34 mouse cellular contexts compared by ENCODE assay signal in the genomic region with DNA sequence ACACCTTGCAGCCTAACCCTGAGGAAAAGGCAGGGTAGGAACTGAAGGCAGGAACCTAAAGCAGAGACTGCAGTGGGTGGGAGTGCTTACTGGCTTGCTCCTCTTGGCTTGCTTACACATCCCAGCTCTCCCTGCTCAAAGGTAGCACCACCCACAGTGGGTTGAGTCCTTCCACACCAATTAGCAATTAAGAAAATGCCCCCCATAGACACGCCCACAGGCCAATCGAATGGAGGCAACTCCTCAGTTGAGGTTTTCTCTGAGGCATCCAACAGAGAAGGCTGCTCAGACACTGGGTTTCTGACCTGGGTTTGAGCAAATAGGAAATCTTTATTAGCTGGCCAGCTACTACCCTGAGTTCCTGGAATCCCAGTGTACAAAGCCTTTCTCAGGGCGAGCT. TPM values are rescaled to one million over a fixed set of nuclear protein-coding genes. Genes with fewer than 3 reads are reported as not detected.
DNase-seq lines count a peak whose midpoint lies in the region; ATAC-seq and TF ChIP-seq lines count a peak whose summit lies in the region.
"Had no signal": no experiment of that assay in that cellular context is flagged by ENCODE, and none has a peak within 500 bp of the region (broad histone marks: within the 10 kb centered on the region; RNA-seq: fewer than 3 reads in every experiment).

No protein-coding gene starts in this region.

- H3K9ac ChIP-seq in kidney, embryonic 15.5 days = no peak overlapping the region
- H3K9ac ChIP-seq in liver, adult 2 months (ENCODE audit: low read depth, low read length) = peak overlapping the region; percentile 74; the same call in 1 of the 2 replicates
- H3K9ac ChIP-seq in liver, embryonic 12.5 days = no peak overlapping the region
- H3K9ac ChIP-seq: embryonic facial prominence, embryonic 13.5 days; forebrain, embryonic 15.5 days; heart, embryonic 15.5 days; liver, embryonic 14.5 days; midbrain, embryonic 15.5 days; neural tube, embryonic 15.5 days had no signal

- H3K4me2 ChIP-seq in kidney, embryonic 15.5 days = no peak overlapping the region
- H3K4me2 ChIP-seq in liver, embryonic 12.5 days = no peak overlapping the region
- H3K4me2 ChIP-seq: embryonic facial prominence, embryonic 13.5 days; forebrain, embryonic 15.5 days; heart, embryonic 15.5 days; midbrain, embryonic 15.5 days; neural tube, embryonic 15.5 days had no signal

- H3K9me3 ChIP-seq in kidney, embryonic 15.5 days (replicated peaks) = no peaks in the 10 kb centered on the region
- no peaks in the 10 kb centered on the region for H3K9me3 ChIP-seq in liver, embryonic 12.5 days (replicated peaks)
- H3K9me3 ChIP-seq: embryonic facial prominence, embryonic 13.5 days; forebrain, embryonic 10.5 days; forebrain, embryonic 15.5 days; G1E; heart, embryonic 10.5 days; heart, embryonic 15.5 days; midbrain, embryonic 10.5 days; midbrain, embryonic 15.5 days; neural tube, embryonic 15.5 days had no signal

- no peak for TF ChIP-seq CTCF in liver, adult 2 months (IDR thresholded peaks at IDR 0.05; ENCODE audit: low read depth, low read length)

- no peak for ATAC-seq in kidney, embryonic 15.5 days (replicated peaks; ENCODE audit: low FRiP score)
- ATAC-seq in liver, embryonic 12.5 days = no peak
- ATAC-seq: forebrain, embryonic 15.5 days; hindbrain, embryonic 16.5 days; midbrain, embryonic 15.5 days; Patski had no signal

- H3K27ac ChIP-seq in kidney, embryonic 15.5 days = no peak overlapping the region
- peak overlapping the region; percentile 99 for H3K27ac ChIP-seq in liver, adult 2 months (replicated peaks; ENCODE audit: insufficient read depth, low read depth, low read length)
- no peak overlapping the region for H3K27ac ChIP-seq in liver, embryonic 12.5 days
- H3K27ac ChIP-seq: embryonic facial prominence, embryonic 13.5 days; forebrain, embryonic 10.5 days; forebrain, embryonic 15.5 days; heart, embryonic 10.5 days; heart, embryonic 15.5 days; liver, embryonic 14.5 days; macrophage; midbrain, embryonic 10.5 days; midbrain, embryonic 15.5 days; neural tube, embryonic 15.5 days; stomach, postnatal 0 days had no signal

- peak; percentile 36 for DNase-seq in kidney, adult 18-20 months
- peak; percentile 92 for DNase-seq in liver, adult 2 months (ENCODE audit: extremely low read depth, low read depth, low spot score)
- peak; percentile 88 for DNase-seq in ZHBTc4 (ENCODE audit: low read depth, low spot score)
- no peak for DNase-seq in left cerebral cortex, postnatal 36 days (ENCODE audit: low spot score in 2 of 2)
- no peak for DNase-seq in urinary bladder, adult 2 months (ENCODE audit: low spot score)
- DNase-seq: adrenal gland, postnatal 25 days; cerebellum, adult 11-12 months; cerebellum, adult 9-11 months; gastrocnemius, postnatal 25 days; heart, adult 11 months; left cerebral cortex, postnatal 4 days; lung, adult 2 months; lung, postnatal 10 days; retina, postnatal 1 day; right cerebral cortex, postnatal 25 days; spleen, adult 18-20 months; thymus, adult 18-20 months; thymus, postnatal 25 days had no signal

- peak; percentile 52; the same call in 1 of the 2 replicates for TF ChIP-seq POLR2A in liver, adult 2 months (IDR thresholded peaks at IDR 0.05; ENCODE audit: extremely low read depth, insufficient read depth, low read length)

- H3K79me2 ChIP-seq in liver, adult 2 months (ENCODE audit: control insufficient read depth, insufficient read depth, low read length) = peaks cover 7% of the 10 kb centered on the region

- no peak overlapping the region for H3K4me3 ChIP-seq in kidney, embryonic 15.5 days (replicated peaks)
- H3K4me3 ChIP-seq in liver, adult 2 months (ENCODE audit: insufficient read depth, low read depth, low read length) = peak overlapping the region; percentile 13
- H3K4me3 ChIP-seq in liver, embryonic 12.5 days = no peak overlapping the region
- H3K4me3 ChIP-seq: embryonic facial prominence, embryonic 13.5 days; forebrain, embryonic 10.5 days; forebrain, embryonic 15.5 days; heart, embryonic 10.5 days; heart, embryonic 15.5 days; midbrain, embryonic 10.5 days; midbrain, embryonic 15.5 days; neural tube, embryonic 15.5 days had no signal

- H3K27me3 ChIP-seq in kidney, embryonic 15.5 days = no peaks in the 10 kb centered on the region; the same call in 1 of the 2 replicates
- no peaks in the 10 kb centered on the region for H3K27me3 ChIP-seq in liver, adult 2 months (ENCODE audit: control insufficient read depth, insufficient read depth, low read length)
- H3K27me3 ChIP-seq in liver, embryonic 12.5 days (replicated peaks) = peaks cover 40% of the 10 kb centered on the region; the same call in 1 of the 2 replicates
- H3K27me3 ChIP-seq: embryonic facial prominence, embryonic 13.5 days; forebrain, embryonic 15.5 days; heart, embryonic 15.5 days; midbrain, embryonic 15.5 days; neural tube, embryonic 15.5 days; Patski had no signal

- H3K4me1 ChIP-seq in kidney, embryonic 15.5 days = peaks cover 3% of the 10 kb centered on the region
- peaks cover 12% of the 10 kb centered on the region for H3K4me1 ChIP-seq in liver, adult 2 months (ENCODE audit: control insufficient read depth, insufficient read depth, low read length)
- peaks cover 9% of the 10 kb centered on the region for H3K4me1 ChIP-seq in liver, embryonic 12.5 days

- intact Hi-C loops in left cerebral cortex, postnatal 36 days (cut with DNase I) = no loop called here

- no peaks in the 10 kb centered on the region for H3K36me3 ChIP-seq in kidney, embryonic 15.5 days
- H3K36me3 ChIP-seq in liver, adult 2 months (ENCODE audit: control insufficient read depth, insufficient read depth, low read length) = no peaks in the 10 kb centered on the region
- H3K36me3 ChIP-seq in liver, embryonic 12.5 days = no peaks in the 10 kb centered on the region
- H3K36me3 ChIP-seq: embryonic facial prominence, embryonic 13.5 days; forebrain, embryonic 10.5 days; forebrain, embryonic 15.5 days; G1E; heart, embryonic 10.5 days; heart, embryonic 15.5 days; midbrain, embryonic 10.5 days; midbrain, embryonic 15.5 days; neural tube, embryonic 15.5 days had no signal

- WGBS in kidney, embryonic 15.5 days = 56% methylated on average over 3 of the region's 3 CpGs
- 15% methylated on average over 3 of the region's 3 CpGs for WGBS in liver, adult 2 months
- 52% methylated on average over 3 of the region's 3 CpGs for WGBS in liver, embryonic 12.5 days (ENCODE audit: insufficient replicate concordance)

RNA-seq across cellular contexts. Expression of a gene that starts 2.8 kb away (rescaled TPM):
- polyA plus RNA-seq in kidney, embryonic 15.5 days (2015; fragmentation: Nextera tagmentation; extraction: Ambion mirVana) = 224 and 231 TPM in 2 replicates
- total RNA-seq in liver, adult 2 months (2014; rRNA removed) = 194 and 232 TPM in 2 replicates
- polyA plus RNA-seq in liver, adult 2 months (2012; rRNA removed) = 140 and 156 TPM in 2 replicates
- 176 and 179 TPM in 2 replicates for polyA plus RNA-seq in liver, embryonic 12.5 days (2016; fragmentation: Nextera tagmentation; extraction: Ambion mirVana)
- 10 to 100 TPM; 22.5 to 24.7 TPM for total RNA-seq in left cerebral cortex, postnatal 36 days (2021)
- 59.2 and 75.5 TPM in 2 replicates for polyA plus RNA-seq in urinary bladder, adult 2 months (2012; rRNA removed)

RNA-seq across cellular contexts. Expression of a gene that starts 26.7 kb away (rescaled TPM):
- 19.4 and 20.3 TPM in 2 replicates for polyA plus RNA-seq in kidney, embryonic 15.5 days (2015; fragmentation: Nextera tagmentation; extraction: Ambion mirVana)
- total RNA-seq in liver, adult 2 months (2014; rRNA removed) = 5.4 and 5.7 TPM in 2 replicates
- polyA plus RNA-seq in liver, adult 2 months (2012; rRNA removed) = 0.81 and 1.7 TPM in 2 replicates
- polyA plus RNA-seq in liver, embryonic 12.5 days (2016; fragmentation: Nextera tagmentation; extraction: Ambion mirVana) = 2.0 and 2.5 TPM in 2 replicates
- total RNA-seq in left cerebral cortex, postnatal 36 days (2021) = 10 to 100 TPM; 53.8 to 56.6 TPM
- 18.8 and 18.9 TPM in 2 replicates for polyA plus RNA-seq in urinary bladder, adult 2 months (2012; rRNA removed)
- total RNA-seq: G1E had no signal
- polyA plus RNA-seq: G1E had no signal

Comparison
In these comparisons a context has a peak if more than half of its experiments do, and no peak if none do; other contexts are left out.
1. DNase-seq: peak in kidney, adult 18-20 months (single experiment), liver, adult 2 months (single experiment) and ZHBTc4 (single experiment); none in left cerebral cortex, postnatal 36 days (0 of 2) and urinary bladder, adult 2 months (single experiment).